ENCODE assay signal across 11 mouse cellular contexts in genomic region chr7:4122076-4122768, GRCm38 (mm10). TPM values are rescaled to one million over a fixed set of nuclear protein-coding genes. Genes with fewer than 3 reads are reported as not detected.
DNase-seq lines count a peak whose midpoint lies in the region; ATAC-seq and TF ChIP-seq lines count a peak whose summit lies in the region.
"Had no signal": no experiment of that assay in that cellular context is flagged by ENCODE, and none has a peak within 500 bp of the region (broad histone marks: within the 10 kb centered on the region; RNA-seq: fewer than 3 reads in every experiment).

No protein-coding gene starts in this region.

- DNase-seq in layer of hippocampus, adult 9-11 months = peak; percentile 5
- no peak for DNase-seq in layer of hippocampus, adult 9-10 months (ENCODE audit: low spot score)
- DNase-seq in hindbrain, embryonic 14.5 days (ENCODE audit: low spot score) = no peak
- no peak for DNase-seq in gastrocnemius, postnatal 25 days
- DNase-seq in gastrocnemius, adult 8-10 months (ENCODE audit: low spot score in 2 of 2) = no peak

- no peak for ATAC-seq in hindbrain, embryonic 14.5 days (ENCODE audit: low FRiP score)
- ATAC-seq in neural tube, embryonic 13.5 days (ENCODE audit: low read depth) = no peak
- ATAC-seq in kidney, embryonic 16.5 days (ENCODE audit: low FRiP score, low TSS enrichment) = no peak
- ATAC-seq: lung, postnatal 0 days had no signal

- H3K27ac ChIP-seq in cortical plate, adult 2 months (ENCODE audit: insufficient read depth, low read length) = peak overlapping the region; percentile 92
- H3K27ac ChIP-seq in hindbrain, embryonic 14.5 days = peak overlapping the region; percentile 91
- H3K27ac ChIP-seq in neural tube, embryonic 13.5 days (replicated peaks) = peak overlapping the region; percentile 90
- H3K27ac ChIP-seq in kidney, embryonic 16.5 days (ENCODE audit: low read length) = no peak overlapping the region
- H3K27ac ChIP-seq: heart, embryonic 10.5 days; limb, embryonic 15.5 days had no signal

- H3K27me3 ChIP-seq in hindbrain, embryonic 14.5 days (ENCODE audit: control insufficient read depth, insufficient read depth, low read length) = no peaks in the 10 kb centered on the region
- no peaks in the 10 kb centered on the region for H3K27me3 ChIP-seq in neural tube, embryonic 13.5 days
- H3K27me3 ChIP-seq in kidney, embryonic 16.5 days (ENCODE audit: insufficient read depth, low read length) = peaks cover 31% of the 10 kb centered on the region

- H3K4me1 ChIP-seq in cortical plate, adult 2 months (ENCODE audit: control insufficient read depth, insufficient read depth, low read length) = peaks cover 16% of the 10 kb centered on the region
- peaks cover 46% of the 10 kb centered on the region for H3K4me1 ChIP-seq in hindbrain, embryonic 14.5 days (replicated peaks; ENCODE audit: control insufficient read depth, insufficient read depth, low read length)
- H3K4me1 ChIP-seq in neural tube, embryonic 13.5 days (replicated peaks) = peaks cover 89% of the 10 kb centered on the region
- H3K4me1 ChIP-seq in kidney, embryonic 16.5 days (ENCODE audit: insufficient read depth, low read length) = peaks cover 15% of the 10 kb centered on the region

- peak overlapping the region; percentile 68 for H3K4me2 ChIP-seq in hindbrain, embryonic 14.5 days (replicated peaks)
- peak overlapping the region; percentile 74 for H3K4me2 ChIP-seq in neural tube, embryonic 13.5 days
- H3K4me2 ChIP-seq in kidney, embryonic 16.5 days (replicated peaks; ENCODE audit: low read depth, low read length) = no peak overlapping the region
- H3K4me2 ChIP-seq: limb, embryonic 15.5 days had no signal

- WGBS in hindbrain, embryonic 14.5 days = 26% methylated on average over 11 of the region's 11 CpGs
- WGBS in neural tube, embryonic 13.5 days = 35% methylated on average over 11 of the region's 11 CpGs
- 55% methylated on average over 11 of the region's 11 CpGs for WGBS in kidney, embryonic 16.5 days

- H3K9me3 ChIP-seq in hindbrain, embryonic 14.5 days (ENCODE audit: control insufficient read depth, low read length) = no peaks in the 10 kb centered on the region
- no peaks in the 10 kb centered on the region for H3K9me3 ChIP-seq in neural tube, embryonic 13.5 days
- no peaks in the 10 kb centered on the region for H3K9me3 ChIP-seq in kidney, embryonic 16.5 days (ENCODE audit: low read length)
- H3K9me3 ChIP-seq: limb, embryonic 15.5 days had no signal

- H3K4me3 ChIP-seq in cortical plate, adult 2 months (ENCODE audit: insufficient read depth, low read length) = peak overlapping the region; percentile 66
- peak overlapping the region; percentile 71 for H3K4me3 ChIP-seq in hindbrain, embryonic 14.5 days (replicated peaks; ENCODE audit: low read length)
- H3K4me3 ChIP-seq in neural tube, embryonic 13.5 days = peak overlapping the region; percentile 70
- no peak overlapping the region for H3K4me3 ChIP-seq in kidney, embryonic 16.5 days (ENCODE audit: low read length)
- H3K4me3 ChIP-seq: heart, embryonic 10.5 days; limb, embryonic 15.5 days had no signal

- 0 out of 2 replicates have a peak, but pooled peaks have one; percentile 24 for TF ChIP-seq POLR2A in cortical plate, adult 2 months (IDR thresholded peaks at IDR 0.05; ENCODE audit: extremely low read depth, insufficient read depth, low read length)

- H3K36me3 ChIP-seq in hindbrain, embryonic 14.5 days (replicated peaks; ENCODE audit: control insufficient read depth, insufficient read depth) = peaks cover 2% of the 10 kb centered on the region; the same call in 1 of the 2 replicates
- H3K36me3 ChIP-seq in neural tube, embryonic 13.5 days = peaks cover 10% of the 10 kb centered on the region
- H3K36me3 ChIP-seq in kidney, embryonic 16.5 days (ENCODE audit: insufficient read depth, low read length) = no peaks in the 10 kb centered on the region
- H3K36me3 ChIP-seq: heart, embryonic 10.5 days; limb, embryonic 15.5 days had no signal

- H3K9ac ChIP-seq in hindbrain, embryonic 14.5 days = peak overlapping the region; percentile 87
- H3K9ac ChIP-seq in neural tube, embryonic 13.5 days = peak overlapping the region; percentile 92
- H3K9ac ChIP-seq in kidney, embryonic 16.5 days (replicated peaks; ENCODE audit: low read length) = no peak overlapping the region
- H3K9ac ChIP-seq: limb, embryonic 15.5 days had no signal

- no peak for TF ChIP-seq CTCF in cortical plate, adult 2 months (IDR thresholded peaks at IDR 0.05; ENCODE audit: extremely low read depth, insufficient read depth, low read length)

RNA-seq across cellular contexts. Expression of gene Ttyh1, which starts 3.0 kb away (rescaled TPM):
- polyA plus RNA-seq in cortical plate, adult 2 months (2012; rRNA removed) = 817 and 841 TPM in 2 replicates
- polyA plus RNA-seq in hindbrain, embryonic 14.5 days (2014; fragmentation: Nextera tagmentation; extraction: Ambion mirVana) = 148 and 151 TPM in 2 replicates
- polyA plus RNA-seq in neural tube, embryonic 13.5 days (2015; fragmentation: Nextera tagmentation; extraction: Ambion mirVana) = 137 and 141 TPM in 2 replicates
- polyA plus RNA-seq in kidney, embryonic 16.5 days (2015; fragmentation: Nextera tagmentation; extraction: Ambion mirVana) = 2.4 and 2.7 TPM in 2 replicates
- 1 to 10 TPM; 1.2 to 3.0 TPM for total RNA-seq in gastrocnemius, postnatal 25 days (2021)
- total RNA-seq in gastrocnemius, adult 8-10 months (2022) = 1 to 10 TPM in 1 of 4 experiments, under 1 TPM in 3; 0.18 to 1.3 (median 0.75) TPM

RNA-seq across cellular contexts. Expression of gene Leng8, which starts 14.6 kb away (rescaled TPM):
- polyA plus RNA-seq in cortical plate, adult 2 months (2012; rRNA removed) = 481 and 484 TPM in 2 replicates
- 65.3 and 66.7 TPM in 2 replicates for polyA plus RNA-seq in hindbrain, embryonic 14.5 days (2014; fragmentation: Nextera tagmentation; extraction: Ambion mirVana)
- polyA plus RNA-seq in neural tube, embryonic 13.5 days (2015; fragmentation: Nextera tagmentation; extraction: Ambion mirVana) = 78.0 and 79.6 TPM in 2 replicates
- 59.7 and 74.2 TPM in 2 replicates for polyA plus RNA-seq in kidney, embryonic 16.5 days (2015; fragmentation: Nextera tagmentation; extraction: Ambion mirVana)
- 10 to 100 TPM; 32.2 to 34.8 TPM for total RNA-seq in gastrocnemius, postnatal 25 days (2021)
- 10 to 100 TPM; 23.8 to 30.8 (median 25.8) TPM for total RNA-seq in gastrocnemius, adult 8-10 months (2022)

RNA-seq across cellular contexts. Expression of gene Leng9, which starts 28.0 kb away (rescaled TPM):
- polyA plus RNA-seq in cortical plate, adult 2 months (2012; rRNA removed) = 8.4 and 8.5 TPM in 2 replicates
- 3.1 and 3.7 TPM in 2 replicates for polyA plus RNA-seq in hindbrain, embryonic 14.5 days (2014; fragmentation: Nextera tagmentation; extraction: Ambion mirVana)
- polyA plus RNA-seq in neural tube, embryonic 13.5 days (2015; fragmentation: Nextera tagmentation; extraction: Ambion mirVana) = 4.6 TPM in 2 replicates
- polyA plus RNA-seq in kidney, embryonic 16.5 days (2015; fragmentation: Nextera tagmentation; extraction: Ambion mirVana) = 3.6 and 4.3 TPM in 2 replicates
- 1 to 10 TPM; 2.2 to 2.3 TPM for total RNA-seq in gastrocnemius, postnatal 25 days (2021)
- 1 to 10 TPM; 1.8 to 2.4 (median 2.1) TPM for total RNA-seq in gastrocnemius, adult 8-10 months (2022)

RNA-seq across cellular contexts. Expression of gene Cdc42ep5, which starts 42.4 kb away (rescaled TPM):
- 3.7 and 4.8 TPM in 2 replicates for polyA plus RNA-seq in cortical plate, adult 2 months (2012; rRNA removed)
- polyA plus RNA-seq in hindbrain, embryonic 14.5 days (2014; fragmentation: Nextera tagmentation; extraction: Ambion mirVana) = 7.0 and 7.2 TPM in 2 replicates
- polyA plus RNA-seq in neural tube, embryonic 13.5 days (2015; fragmentation: Nextera tagmentation; extraction: Ambion mirVana) = 8.6 and 8.9 TPM in 2 replicates
- polyA plus RNA-seq in kidney, embryonic 16.5 days (2015; fragmentation: Nextera tagmentation; extraction: Ambion mirVana) = 36.5 and 43.2 TPM in 2 replicates
- total RNA-seq in gastrocnemius, postnatal 25 days (2021) = 1 to 10 TPM; 1.7 to 4.0 TPM
- 1 to 10 TPM; 1.5 to 2.2 (median 2.0) TPM for total RNA-seq in gastrocnemius, adult 8-10 months (2022)

RNA-seq across cellular contexts. Expression of gene Lair1, which starts 59.2 kb away (rescaled TPM):
- polyA plus RNA-seq in cortical plate, adult 2 months (2012; rRNA removed) = 9.3 and 11.1 TPM in 2 replicates
- 2.8 and 3.4 TPM in 2 replicates for polyA plus RNA-seq in hindbrain, embryonic 14.5 days (2014; fragmentation: Nextera tagmentation; extraction: Ambion mirVana)
- polyA plus RNA-seq in neural tube, embryonic 13.5 days (2015; fragmentation: Nextera tagmentation; extraction: Ambion mirVana) = 2.5 and 2.9 TPM in 2 replicates
- polyA plus RNA-seq in kidney, embryonic 16.5 days (2015; fragmentation: Nextera tagmentation; extraction: Ambion mirVana) = 0.90 and 1.4 TPM in 2 replicates
- under 1 TPM; 0.26 to 0.38 TPM for total RNA-seq in gastrocnemius, postnatal 25 days (2021)
- under 1 TPM in 3 of 4 experiments, not detected in 1; 0.21 to 0.43 (median 0.41) TPM for total RNA-seq in gastrocnemius, adult 8-10 months (2022)

Comparison
In these comparisons a context has a peak if more than half of its experiments do, and no peak if none do; other contexts are left out.
1. RNA of gene Ttyh1, which starts 3.0 kb away (polyA plus RNA-seq): 817 to 841 TPM in cortical plate, adult 2 months, 148 to 151 TPM in hindbrain, embryonic 14.5 days and 137 to 141 TPM in neural tube, embryonic 13.5 days; 2.4 to 2.7 TPM in kidney, embryonic 16.5 days; every median in the first group is over 10 times any median in the second.